Mouse (Mus musculus) midbrain, postnatal 0 days (tissue): ENCODE measurements around the gene Postn. TPM values are rescaled to one million over a fixed set of nuclear protein-coding genes. Genes with fewer than 3 reads are reported as not detected.

Experiments
- ATAC-seq: fragments of 200-750 bp; cut with Nextera tagmentation; 2 replicates; pipeline ENCODE4 v1.8.0; 2017; ENCODE audit warnings: moderate number of reproducible peaks, mild to moderate bottlenecking, moderate TSS enrichment, moderate library complexity; ENCODE audit not compliant: low FRiP score
- DNase-seq: peaks from one replicate; pipeline ENCODE4 v3.0.0-alpha.2; 2015; ENCODE audit warnings: low spot score
- H3K27ac ChIP-seq: fragments of 300-500 bp; sonication (generic); 2 replicates; pipeline ENCODE4 v1.5.1; 2014; ENCODE audit warnings: low read depth, mild to moderate bottlenecking, low read length, mixed read lengths
- H3K27me3 ChIP-seq: fragments of 300-500 bp; sonication (generic); 2 replicates; pipeline ENCODE4 v1.6.1; 2014; ENCODE audit warnings: low read length, control low read depth, mixed read lengths; ENCODE audit not compliant: insufficient read depth
- H3K36me3 ChIP-seq: fragments of 300-500 bp; sonication (generic); 2 replicates; pipeline ENCODE4 v1.6.1; 2014; ENCODE audit warnings: low read length, control low read depth, mixed read lengths; ENCODE audit not compliant: insufficient read depth
- H3K4me1 ChIP-seq: fragments of 300-500 bp; sonication (generic); 2 replicates; pipeline ENCODE4 v1.6.1; 2014; ENCODE audit warnings: mild to moderate bottlenecking, control low read depth, antibody characterized with exemption, low read length, mixed read lengths; ENCODE audit not compliant: insufficient read depth
- H3K4me2 ChIP-seq: fragments of 300-500 bp; sonication (generic); 2 replicates; pipeline ENCODE4 v1.6.1; 2014; ENCODE audit warnings: low read depth, mild to moderate bottlenecking, low read length, mixed read lengths; ENCODE audit not compliant: poor library complexity, severe bottlenecking
- H3K4me3 ChIP-seq: fragments of 300-500 bp; sonication (generic); 2 replicates; pipeline ENCODE4 v1.5.1; 2014; ENCODE audit warnings: low read depth, mild to moderate bottlenecking, low read length, moderate library complexity
- H3K9ac ChIP-seq: fragments of 300-500 bp; sonication (generic); replicated peaks from 2 replicates; pipeline ENCODE4 v1.6.1; 2014; ENCODE audit warnings: mild to moderate bottlenecking, low read length, moderate library complexity, mixed read lengths; ENCODE audit not compliant: poor library complexity, severe bottlenecking
- H3K9me3 ChIP-seq: fragments of 300-500 bp; sonication (generic); 2 replicates; pipeline ENCODE4 v1.6.1; 2016; ENCODE audit warnings: low read length, control low read depth
- CTCF ChIP-seq: IDR thresholded peaks from 2 replicates; pipeline ENCODE4 v1.5.1; 2016; ENCODE audit warnings: antibody characterized with exemption, mild to moderate bottlenecking
- WGBS: fragments of 180-500 bp; shearing (Covaris S2); extraction: QIAGEN DNeasy Blood & Tissue Kit; methylation state at CpG from one replicate; pipeline ENCODE4 v1.1.7; 2014; 5-methylcytosine and 5-hydroxymethylcytosine counted together
- polyA plus RNA-seq: library from polyadenylated mRNA; unstranded; fragments of >200 nt; fragmentation: Nextera tagmentation; extraction: Ambion mirVana; gene quantifications from 2 replicates; pipeline ENCODE4 v1.2.1, GENCODE M21; 2015
- total RNA-seq: library from RNA; depleted of rRNA; stranded (reverse); fragments of >200 nt; gene quantifications from 2 replicates; pipeline ENCODE4 v1.2.3, GENCODE M21; 2014; rRNA removed

Postn gene
- total and polyA plus RNA-seq, 2 experiments from 2014 or later, result 10.9 to 17.0 TPM

DNA sequence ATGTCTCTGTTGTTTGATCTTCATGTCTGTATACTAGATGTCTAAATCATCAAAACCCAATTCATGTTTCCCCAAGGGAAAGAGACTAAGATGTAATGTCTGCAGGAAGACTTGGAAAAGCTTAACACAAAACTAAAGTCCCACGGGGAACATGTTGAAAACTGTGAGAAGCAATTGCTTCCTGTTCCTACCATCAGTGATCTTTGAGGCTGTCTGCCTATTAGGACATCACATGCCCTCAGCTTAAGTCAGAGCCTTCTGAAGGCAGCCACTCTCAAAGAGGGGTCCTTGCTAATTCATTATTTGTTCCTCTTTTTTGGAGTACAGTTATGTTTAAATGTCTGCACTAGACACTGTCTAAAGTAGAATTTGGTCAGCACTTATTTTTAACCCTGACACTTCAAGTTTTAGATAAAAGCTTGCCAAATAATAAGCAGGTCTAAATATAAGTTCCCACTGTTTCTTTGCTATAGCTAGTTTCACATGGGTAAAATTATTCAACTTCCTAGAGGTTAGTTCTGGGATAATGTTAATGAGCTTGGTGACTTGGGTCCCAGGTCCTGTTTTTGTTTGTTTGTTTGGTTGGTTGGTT, 75.6 kb downstream of the Postn start:
- Histone ChIP-seq H3K9ac (no peak overlapping the region), H3K27me3 (no peaks in the 10 kb centered on the region), H3K27ac (no peak overlapping the region), H3K4me3 (no peak overlapping the region), H3K4me2 (no peak overlapping the region), H3K9me3 (no peaks in the 10 kb centered on the region), H3K36me3 (no peaks in the 10 kb centered on the region), H3K4me1 (no peaks in the 10 kb centered on the region)
- no peak for ATAC-seq
- TF ChIP-seq CTCF, result no peak
- 79% methylated on average over 1 of the region's 1 CpGs for WGBS
- no peak for DNase-seq

Other genes starting within 250 kb of the Postn start
- 7.3 and 7.7 TPM in 2 replicates for gene Trpc4, start 205.1 kb upstream of the Postn start, total RNA-seq
- 3.9 TPM in 2 replicates for gene Trpc4, start 205.1 kb upstream of the Postn start, polyA plus RNA-seq